In the genomic region with DNA sequence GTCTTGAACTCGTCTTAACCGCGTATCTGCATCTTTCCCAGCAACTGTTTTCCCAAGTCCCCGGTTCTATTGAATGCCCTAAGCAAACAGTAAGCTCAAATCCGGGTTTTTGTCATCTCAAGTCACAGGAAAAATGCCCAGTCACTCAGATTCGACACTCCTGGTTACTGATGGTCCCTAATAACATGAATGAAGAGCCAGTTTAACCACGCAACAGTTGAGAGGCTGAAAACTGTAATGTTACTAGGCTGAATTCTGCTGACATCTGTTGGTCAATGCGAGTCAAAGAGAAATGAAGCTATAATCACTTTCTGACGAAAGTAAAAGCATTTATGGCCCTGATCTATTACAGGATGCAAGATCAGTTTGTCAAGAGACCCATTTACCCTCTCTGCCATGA, we compare ENCODE assay signal across 8 mouse cellular contexts. TPM values are rescaled to one million over a fixed set of nuclear protein-coding genes. Genes with fewer than 3 reads are reported as not detected.
DNase-seq lines count a peak whose midpoint lies in the region; ATAC-seq and TF ChIP-seq lines count a peak whose summit lies in the region.

No protein-coding gene starts in this region.

- peaks cover 4% of the 10 kb centered on the region for H3K4me1 ChIP-seq in heart, postnatal 0 days (ENCODE audit: control insufficient read depth, insufficient read depth)
- H3K4me1 ChIP-seq in liver, embryonic 14.5 days (replicated peaks; ENCODE audit: control insufficient read depth in 2 of 2, insufficient read depth in 2 of 2, low read length in 1 of 2) = peaks cover 6 to 9% of the 10 kb centered on the region in 2 experiments
- peaks cover 3% of the 10 kb centered on the region; the same call in 1 of the 2 replicates for H3K4me1 ChIP-seq in stomach, embryonic 14.5 days (ENCODE audit: control insufficient read depth, insufficient read depth, low read length)

- peak; percentile 7 for DNase-seq in kidney, adult 11 months
- DNase-seq in kidney, postnatal 25 days = no peak
- peak; percentile 18 for DNase-seq in c-Kit-positive CD71-negative TER-119-negative erythroid progenitor cells, embryonic 14.5 days (ENCODE audit: low read depth)
- DNase-seq in heart, postnatal 0 days (ENCODE audit: low spot score) = no peak
- DNase-seq in liver, embryonic 14.5 days (ENCODE audit: low read depth in 3 of 3, low spot score in 3 of 3) = peak in 2 of 3 experiments; percentile 23 to 32
- no peak for DNase-seq in gastrocnemius, adult 18-20 months (ENCODE audit: low spot score)

- TF ChIP-seq CTCF in C2C12 (IDR thresholded peaks at IDR 0.05; ENCODE audit: control insufficient read depth, insufficient read depth, insufficient read length) = no peak
- TF ChIP-seq CTCF in heart, postnatal 0 days (IDR thresholded peaks at IDR 0.05; ENCODE audit: low read depth) = no peak
- peak; percentile 13; the same call in 1 of the 2 replicates for TF ChIP-seq CTCF in liver, embryonic 14.5 days (IDR thresholded peaks at IDR 0.05; ENCODE audit: low read depth)

- peaks cover 41% of the 10 kb centered on the region for H3K79me2 ChIP-seq in C2C12 (ENCODE audit: control insufficient read depth, insufficient read depth)

- H3K79me3 ChIP-seq in C2C12 (ENCODE audit: low read depth) = peaks cover 17% of the 10 kb centered on the region

- peak overlapping the region; percentile 65 for H3K4me3 ChIP-seq in C2C12 (ENCODE audit: insufficient read depth, poor library complexity, severe bottlenecking)
- H3K4me3 ChIP-seq in heart, postnatal 0 days (ENCODE audit: low read depth, low read length) = peak overlapping the region; percentile 71
- H3K4me3 ChIP-seq in liver, embryonic 14.5 days (ENCODE audit: insufficient read depth in 1 of 2, low read depth in 2 of 2, low read length in 2 of 2) = peak overlapping the region; percentile 67 to 93
- H3K4me3 ChIP-seq in stomach, embryonic 14.5 days (ENCODE audit: low read depth, low read length) = peak overlapping the region; percentile 73

- no peaks in the 10 kb centered on the region for H3K27me3 ChIP-seq in C2C12 (ENCODE audit: control insufficient read depth, insufficient read depth, insufficient read length)
- H3K27me3 ChIP-seq in heart, postnatal 0 days (ENCODE audit: control insufficient read depth, insufficient read depth, low read length) = no peaks in the 10 kb centered on the region
- H3K27me3 ChIP-seq in liver, embryonic 14.5 days (ENCODE audit: control insufficient read depth, insufficient read depth, low read length) = no peaks in the 10 kb centered on the region
- no peaks in the 10 kb centered on the region for H3K27me3 ChIP-seq in stomach, embryonic 14.5 days (ENCODE audit: control insufficient read depth, insufficient read depth, low read length)

- WGBS in heart, postnatal 0 days = 6% methylated on average over 9 of the region's 9 CpGs
- 3% methylated on average over 9 of the region's 9 CpGs for WGBS in liver, embryonic 14.5 days (ENCODE audit: insufficient replicate concordance)
- WGBS in stomach, embryonic 14.5 days = 7% methylated on average over 9 of the region's 9 CpGs

- peak overlapping the region; percentile 26 for H3ac ChIP-seq in C2C12 (ENCODE audit: control insufficient read depth, insufficient read length, low read depth)

- TF ChIP-seq EP300 in heart, postnatal 0 days (IDR thresholded peaks at IDR 0.05; ENCODE audit: low read depth) = no peak
- no peak for TF ChIP-seq EP300 in liver, embryonic 14.5 days (IDR thresholded peaks at IDR 0.05; ENCODE audit: low read depth)

- H3K9ac ChIP-seq in heart, postnatal 0 days (replicated peaks; ENCODE audit: low read depth, low read length) = peak overlapping the region; percentile 75
- peak overlapping the region; percentile 85 for H3K9ac ChIP-seq in liver, embryonic 14.5 days (replicated peaks)
- H3K9ac ChIP-seq in stomach, embryonic 14.5 days (replicated peaks; ENCODE audit: low read depth, low read length) = peak overlapping the region; percentile 63

- ATAC-seq in heart, postnatal 0 days (ENCODE audit: insufficient read depth, low read depth) = no peak
- ATAC-seq in liver, embryonic 14.5 days (ENCODE audit: insufficient read depth) = no peak
- no peak for ATAC-seq in stomach, embryonic 14.5 days (ENCODE audit: insufficient number of reproducible peaks, insufficient read depth, low FRiP score, low read depth)

- H3K9me3 ChIP-seq in heart, postnatal 0 days (replicated peaks; ENCODE audit: control insufficient read depth, low read length) = no peaks in the 10 kb centered on the region
- no peaks in the 10 kb centered on the region for H3K9me3 ChIP-seq in liver, embryonic 14.5 days (ENCODE audit: control insufficient read depth, low read length)
- no peaks in the 10 kb centered on the region for H3K9me3 ChIP-seq in stomach, embryonic 14.5 days (ENCODE audit: control insufficient read depth, low read depth, low read length)

- peak overlapping the region; percentile 91 for H3K27ac ChIP-seq in heart, postnatal 0 days (ENCODE audit: low read depth)
- peak overlapping the region; percentile 89 for H3K27ac ChIP-seq in liver, embryonic 14.5 days
- peak overlapping the region; percentile 92 for H3K27ac ChIP-seq in stomach, embryonic 14.5 days (ENCODE audit: low read length)

- H3K4me2 ChIP-seq in heart, postnatal 0 days (ENCODE audit: low read depth, low read length) = peak overlapping the region; percentile 87
- peak overlapping the region; percentile 94 for H3K4me2 ChIP-seq in liver, embryonic 14.5 days (ENCODE audit: low read depth)
- peak overlapping the region; percentile 94 for H3K4me2 ChIP-seq in stomach, embryonic 14.5 days (replicated peaks; ENCODE audit: low read depth, low read length)

- H3K36me3 ChIP-seq in C2C12 (ENCODE audit: control insufficient read depth, insufficient read depth) = peaks cover 27% of the 10 kb centered on the region
- H3K36me3 ChIP-seq in heart, postnatal 0 days (replicated peaks; ENCODE audit: control insufficient read depth, insufficient read depth, low read length) = peaks cover 16% of the 10 kb centered on the region
- peaks cover 6% of the 10 kb centered on the region for H3K36me3 ChIP-seq in liver, embryonic 14.5 days (replicated peaks; ENCODE audit: control insufficient read depth, insufficient read depth, low read depth)
- peaks cover 20% of the 10 kb centered on the region for H3K36me3 ChIP-seq in stomach, embryonic 14.5 days (ENCODE audit: control insufficient read depth, insufficient read depth, low read length)

TF ChIP-seq in C2C12, 6 proteins besides CTCF, POLR2A, EP300 and RAD21:
- TF ChIP-seq CEBPB (IDR thresholded peaks at IDR 0.05; ENCODE audit: low read depth) = no peak
TF ChIP-seq in C2C12: peak in this region for 0.

RNA-seq across cellular contexts. Expression of a gene that starts 0.7 kb away (rescaled TPM):
- 5.1 TPM for polyA plus RNA-seq in C2C12 (2012; fragmentation: generic; extraction: Trizol)
- 10.4 and 13.7 TPM in 2 replicates for total RNA-seq in heart, postnatal 0 days (2014; rRNA removed; ENCODE audit: low replicate concordance)
- polyA plus RNA-seq in heart, postnatal 0 days (2015; fragmentation: Nextera tagmentation; extraction: Ambion mirVana) = 7.9 and 9.0 TPM in 2 replicates
- polyA plus RNA-seq in liver, embryonic 14.5 days (2012; rRNA removed) = 2.4 and 3.4 TPM in 2 replicates
- 7.2 and 7.3 TPM in 2 replicates for polyA plus RNA-seq in liver, embryonic 14.5 days (2014; fragmentation: Nextera tagmentation; extraction: Ambion mirVana)
- polyA plus RNA-seq in stomach, embryonic 14.5 days (2014; fragmentation: Nextera tagmentation; extraction: Ambion mirVana) = 25.2 and 27.5 TPM in 2 replicates
- 1 to 10 TPM; 7.2 to 7.5 TPM for total RNA-seq in gastrocnemius, adult 18-20 months (2021)

RNA-seq across cellular contexts. Expression of a gene that starts 27.9 kb away (rescaled TPM):
- polyA plus RNA-seq in C2C12 (2012; fragmentation: generic; extraction: Trizol) = 7.5 TPM
- total RNA-seq in heart, postnatal 0 days (2014; rRNA removed; ENCODE audit: low replicate concordance) = 26.8 and 50.1 TPM in 2 replicates
- 25.4 and 28.7 TPM in 2 replicates for polyA plus RNA-seq in heart, postnatal 0 days (2015; fragmentation: Nextera tagmentation; extraction: Ambion mirVana)
- polyA plus RNA-seq in liver, embryonic 14.5 days (2012; rRNA removed) = 3.6 and 5.0 TPM in 2 replicates
- 8.7 and 10.8 TPM in 2 replicates for polyA plus RNA-seq in liver, embryonic 14.5 days (2014; fragmentation: Nextera tagmentation; extraction: Ambion mirVana)
- 94.0 and 94.9 TPM in 2 replicates for polyA plus RNA-seq in stomach, embryonic 14.5 days (2014; fragmentation: Nextera tagmentation; extraction: Ambion mirVana)
- 10 to 100 TPM; 15.6 to 15.8 TPM for total RNA-seq in gastrocnemius, adult 18-20 months (2021)

RNA-seq across cellular contexts. Expression of a gene that starts 33.3 kb away (rescaled TPM):
- polyA plus RNA-seq in C2C12 (2012; fragmentation: generic; extraction: Trizol) = 1.9 TPM
- 10.0 and 13.4 TPM in 2 replicates for total RNA-seq in heart, postnatal 0 days (2014; rRNA removed; ENCODE audit: low replicate concordance)
- 3.8 and 5.7 TPM in 2 replicates for polyA plus RNA-seq in heart, postnatal 0 days (2015; fragmentation: Nextera tagmentation; extraction: Ambion mirVana)
- polyA plus RNA-seq in liver, embryonic 14.5 days (2012; rRNA removed) = 1.5 and 1.8 TPM in 2 replicates
- 3.4 and 6.0 TPM in 2 replicates for polyA plus RNA-seq in liver, embryonic 14.5 days (2014; fragmentation: Nextera tagmentation; extraction: Ambion mirVana)
- 29.9 and 32.7 TPM in 2 replicates for polyA plus RNA-seq in stomach, embryonic 14.5 days (2014; fragmentation: Nextera tagmentation; extraction: Ambion mirVana)
- total RNA-seq in gastrocnemius, adult 18-20 months (2021) = 1 to 10 TPM; 5.9 to 7.0 TPM

Comparison
In these comparisons a context has a peak if more than half of its experiments do, and no peak if none do; other contexts are left out.
1. DNase-seq: peak in kidney, adult 11 months (single experiment), c-Kit-positive CD71-negative TER-119-negative erythroid progenitor cells, embryonic 14.5 days (single experiment) and liver, embryonic 14.5 days (2 of 3); none in kidney, postnatal 25 days (0 of 2), heart, postnatal 0 days (single experiment) and gastrocnemius, adult 18-20 months (single experiment).
2. Peak in every context shown above with its lines, with median percentiles within 50 percentile points of each other: H3K4me3 ChIP-seq, H3K27ac ChIP-seq, H3K4me2 ChIP-seq and H3K9ac ChIP-seq.